Mouse (Mus musculus) monocyte, adult 2 months (primary cell): Measurements from ENCODE around the gene Mllt3.

Experiments
- DNase-seq, 2 experiments: peaks; one replicate each; pipeline ENCODE4 v3.0.0; 2022; ENCODE audit warnings: low spot score in 2 of 2, low read depth in 1 of 2

The Mllt3 gene

DNA sequence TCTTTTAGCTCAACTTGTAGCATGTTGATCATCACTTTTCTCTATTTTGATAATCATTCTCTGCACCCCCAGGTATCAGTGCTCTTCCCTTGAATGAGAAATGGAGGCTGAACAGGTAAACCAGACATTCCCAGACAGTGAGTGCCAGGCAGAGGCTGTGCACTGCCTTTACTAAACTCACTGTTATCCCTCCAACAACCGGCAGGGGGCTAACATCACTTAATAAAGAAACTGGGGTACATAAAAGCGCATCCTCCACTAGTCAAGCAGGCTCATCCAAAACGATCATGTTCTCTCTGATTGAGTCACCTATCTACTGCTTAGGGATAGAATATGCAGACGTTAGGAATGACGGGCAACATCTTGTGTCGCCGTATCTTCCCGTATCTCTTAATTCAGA is 244.5 kb downstream of the Mllt3 start:
- DNase-seq = no peak

GRCm38 (mm10) chr4:87785132-87786074 is 247.8 kb downstream of the Mllt3 start:
- no peak for DNase-seq

- DNase-seq = no peak
These were observed 249.4 kb downstream of the Mllt3 start for GRCm38 (mm10) chr4:87783809-87784208.

DNA sequence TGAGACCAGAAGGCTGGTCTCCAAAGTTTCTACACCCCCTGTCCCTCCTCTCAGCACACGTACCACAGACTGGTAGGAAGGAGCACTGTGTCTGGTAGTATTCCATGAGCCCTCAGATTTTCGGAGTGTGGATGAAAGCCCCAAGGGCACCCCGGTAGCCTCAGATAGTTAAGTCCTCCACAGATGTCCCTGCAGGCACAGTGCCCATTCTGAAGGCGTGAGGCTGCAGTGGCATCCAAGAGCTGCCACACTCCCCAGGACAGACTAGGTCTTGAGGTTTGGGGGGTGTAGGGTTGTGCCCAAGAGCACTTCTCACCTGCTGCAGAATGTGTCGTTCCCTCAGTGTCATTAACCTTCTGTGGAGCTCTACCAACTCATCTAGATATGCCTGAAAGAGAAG is 251.2 kb downstream of the Mllt3 start:
- DNase-seq = no peak

- no peak for DNase-seq
These were observed 257.4 kb downstream of the Mllt3 start for GRCm38 (mm10) chr4:87775721-87776120.

- DNase-seq = no peak
These were observed 258.6 kb downstream of the Mllt3 start for GRCm38 (mm10) chr4:87774515-87774914.

GRCm38 (mm10) chr4:87767711-87768561 is 265.2 kb downstream of the Mllt3 start:
- DNase-seq = no peak

DNA sequence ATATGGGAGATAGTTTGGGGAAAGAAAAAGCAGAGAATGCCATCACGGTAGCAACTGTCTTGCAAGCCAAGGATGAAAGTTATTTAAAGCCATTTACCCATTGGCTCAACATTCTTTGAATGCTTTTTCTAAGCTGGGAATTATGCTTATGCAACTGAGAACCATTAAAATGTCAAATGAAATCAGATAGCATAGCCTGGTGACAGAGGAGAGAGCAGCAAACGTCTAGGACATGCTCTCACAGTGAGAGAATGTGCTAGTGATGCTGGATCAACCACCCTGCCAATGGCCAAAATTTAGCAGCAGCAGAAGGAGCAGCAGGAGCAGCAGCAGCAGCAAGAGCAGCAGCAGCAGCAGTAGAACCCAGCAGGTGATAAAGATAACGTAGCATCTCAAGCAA is 267.4 kb downstream of the Mllt3 start:
- no peak for DNase-seq

DNA sequence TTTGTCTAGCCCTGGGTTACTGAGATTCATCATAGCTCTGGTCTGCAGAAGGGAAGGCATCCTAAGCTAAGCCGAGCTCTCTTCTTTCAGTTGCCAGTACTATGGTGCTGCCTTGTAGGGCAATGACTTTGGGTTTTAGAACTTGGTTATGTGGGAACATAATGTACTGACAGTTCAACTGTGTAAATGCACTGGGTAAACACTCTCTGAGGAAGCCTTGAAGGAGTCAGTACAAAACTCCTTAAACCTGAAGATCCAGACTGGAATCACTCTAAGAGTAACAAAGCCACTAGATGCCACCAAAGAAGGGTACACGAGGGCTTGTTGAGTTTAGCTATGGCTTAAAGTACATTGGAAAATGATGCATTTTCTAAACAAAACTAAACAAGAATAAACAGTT is 272.1 kb downstream of the Mllt3 start:
- DNase-seq = no peak

GRCm38 (mm10) chr4:87760297-87760696 is 272.9 kb downstream of the Mllt3 start:
- no peak for DNase-seq

- no peak for DNase-seq
These were observed 273.5 kb downstream of the Mllt3 start for GRCm38 (mm10) chr4:87759625-87760024.

DNA sequence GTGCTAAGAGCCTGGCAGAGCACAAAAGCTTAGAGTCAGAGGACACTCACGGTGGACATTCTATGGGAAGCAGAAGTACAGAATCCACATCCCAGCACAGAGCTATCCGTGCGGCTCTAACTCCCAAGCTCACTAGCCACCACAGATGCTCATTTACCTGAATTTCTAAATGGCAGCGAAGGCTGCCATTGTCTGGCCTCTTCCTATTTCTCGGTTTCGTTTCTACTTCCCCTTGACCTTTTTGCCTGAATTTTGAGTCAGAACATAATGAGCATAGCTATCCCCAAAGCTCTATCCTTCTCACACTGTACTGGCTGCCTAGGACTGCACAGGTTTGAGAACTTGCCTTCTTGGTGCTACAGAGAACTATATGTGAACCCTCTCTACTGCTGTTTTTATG is 274.1 kb downstream of the Mllt3 start:
- DNase-seq = no peak

DNA sequence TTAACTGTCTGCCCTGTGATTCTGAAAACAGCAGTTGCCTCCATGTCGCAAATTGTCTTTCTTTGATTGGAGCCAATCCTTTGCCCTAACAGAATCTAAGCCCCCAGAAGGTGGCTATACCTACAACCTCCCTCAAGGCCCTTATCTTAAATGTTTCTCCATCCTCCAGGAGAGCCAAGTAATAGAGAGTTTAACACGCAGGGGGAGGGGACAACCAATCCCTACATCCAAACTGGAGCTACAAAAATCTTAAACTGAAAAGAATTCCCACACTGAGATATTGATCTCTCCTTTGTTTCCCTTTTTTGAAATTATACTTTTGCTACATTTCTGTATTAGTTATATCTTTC is 281.7 kb downstream of the Mllt3 start:
- DNase-seq = no peak

DNA sequence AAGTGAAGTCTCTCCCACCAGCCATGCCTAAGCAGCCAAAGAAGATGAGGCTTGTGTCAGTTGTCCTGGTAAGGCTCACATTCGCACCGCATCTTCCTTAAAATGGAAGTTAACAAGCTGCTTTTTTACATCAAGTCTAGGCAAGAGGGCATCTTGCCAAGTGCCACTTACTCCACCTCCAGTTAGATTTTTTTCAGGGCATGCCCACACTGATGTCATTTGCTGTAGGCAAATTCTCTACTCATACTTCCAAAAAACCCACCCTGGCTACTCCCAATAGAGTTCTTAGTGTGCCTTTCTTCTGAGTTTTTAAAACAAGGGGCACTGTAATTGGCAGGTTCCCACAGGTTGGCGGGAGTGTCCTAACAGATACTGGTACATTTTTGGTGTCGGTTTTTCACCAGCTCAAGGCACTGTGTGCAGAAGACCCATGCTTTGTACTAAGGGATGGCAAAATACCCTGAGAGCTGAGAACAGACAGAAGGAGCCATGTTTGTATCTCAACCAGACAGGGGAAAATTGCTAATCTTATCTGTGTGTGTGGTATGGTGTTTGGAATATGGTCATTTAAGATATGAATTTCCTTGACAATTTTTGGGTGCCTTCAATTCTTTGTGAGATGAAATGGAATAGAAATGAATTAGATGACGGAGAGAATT is 282.2 kb downstream of the Mllt3 start:
- no peak for DNase-seq

DNA sequence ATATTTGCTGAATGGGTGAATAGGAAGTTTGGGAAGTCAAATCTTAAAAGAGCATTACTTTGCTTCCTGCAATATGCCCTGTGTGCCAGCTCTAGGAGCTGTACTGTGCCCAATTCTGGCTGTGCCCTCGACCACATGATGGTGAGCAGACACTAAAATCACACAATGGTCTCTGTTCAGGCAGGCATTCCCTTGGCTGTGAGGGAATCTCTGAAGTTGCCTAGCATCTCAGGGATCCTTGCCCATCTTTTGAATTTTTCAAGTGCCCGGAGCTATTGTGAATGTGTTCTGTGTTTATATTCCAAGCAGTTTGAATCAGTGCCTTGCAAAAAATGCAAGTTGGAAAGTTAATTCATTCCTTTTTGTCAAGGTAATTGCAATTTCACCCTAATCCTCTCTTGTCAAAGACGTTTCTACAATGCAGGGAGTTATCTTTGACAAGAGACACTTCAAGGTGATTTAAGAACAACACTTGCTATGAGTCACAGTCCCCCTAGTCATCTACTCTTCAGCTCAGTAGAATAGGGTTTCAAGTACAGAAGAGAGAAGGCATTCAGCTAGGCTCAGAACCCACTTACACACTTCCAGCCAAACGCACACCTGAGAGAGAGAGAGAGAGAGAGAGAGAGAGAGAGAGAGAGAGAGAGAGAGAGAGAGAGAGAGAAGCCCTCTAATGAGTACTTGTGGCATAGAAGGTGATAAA is 283.5 kb downstream of the Mllt3 start:
- DNase-seq = no peak

DNA sequence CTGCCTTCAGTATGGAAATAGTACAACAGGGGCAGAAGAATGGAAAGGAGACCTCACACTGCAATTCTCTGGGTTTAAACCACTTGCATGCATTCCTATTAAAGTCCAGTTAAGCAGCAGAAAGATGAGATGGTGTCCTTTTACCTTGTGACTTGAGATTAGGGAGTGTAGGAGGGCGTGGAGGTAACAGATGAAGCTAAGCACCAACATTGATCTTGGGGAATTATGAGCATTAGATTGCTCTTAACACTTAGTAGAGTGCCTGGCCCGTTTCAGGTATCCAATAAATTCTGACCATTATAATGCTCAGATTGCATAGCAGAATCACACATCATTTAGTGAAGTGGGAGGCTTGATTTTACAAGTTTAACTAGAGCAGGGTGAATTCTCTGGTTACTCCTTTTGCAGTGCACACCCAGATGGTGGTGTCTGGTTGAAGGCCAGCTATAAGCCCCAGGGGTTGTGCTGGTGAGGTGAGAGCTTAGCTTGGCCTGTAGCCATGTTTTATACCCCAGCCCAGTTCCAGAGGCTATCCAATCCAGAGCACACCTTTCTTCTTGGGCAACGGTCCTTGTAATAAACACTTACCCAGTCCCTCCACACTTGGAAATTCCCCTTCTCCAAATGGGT is 288.0 kb downstream of the Mllt3 start:
- DNase-seq = no peak

DNA sequence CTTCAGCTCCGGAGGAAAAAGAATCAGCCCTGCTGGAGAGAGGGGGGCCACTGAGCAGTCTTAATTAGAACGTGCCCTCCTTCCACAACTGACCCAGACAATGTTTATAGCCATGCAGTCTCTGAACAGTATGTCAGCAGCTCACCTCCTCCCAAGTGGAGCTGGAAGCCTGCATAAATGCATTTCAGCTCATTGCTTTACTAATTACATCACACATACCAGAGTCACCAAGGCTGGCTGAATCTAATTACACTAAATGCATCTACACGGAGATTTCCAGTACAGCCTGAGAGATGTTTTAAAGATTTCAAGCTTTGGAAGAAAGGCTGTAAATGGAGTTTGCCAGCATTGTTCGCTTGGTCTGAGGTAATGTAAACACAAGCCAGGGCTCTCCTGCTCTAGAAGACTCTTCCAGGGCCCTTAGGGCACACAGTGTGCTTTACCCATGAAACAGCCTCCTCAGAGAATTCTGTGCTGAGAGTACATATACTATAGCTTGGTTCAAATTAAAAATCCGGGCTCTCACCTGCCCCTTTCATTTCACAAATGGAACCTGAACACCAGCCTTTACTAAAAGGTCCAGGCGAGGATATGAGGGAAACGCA is 293.5 kb downstream of the Mllt3 start:
- no peak for DNase-seq

- DNase-seq = no peak
These were observed 294.1 kb downstream of the Mllt3 start for GRCm38 (mm10) chr4:87739104-87739503.

DNA sequence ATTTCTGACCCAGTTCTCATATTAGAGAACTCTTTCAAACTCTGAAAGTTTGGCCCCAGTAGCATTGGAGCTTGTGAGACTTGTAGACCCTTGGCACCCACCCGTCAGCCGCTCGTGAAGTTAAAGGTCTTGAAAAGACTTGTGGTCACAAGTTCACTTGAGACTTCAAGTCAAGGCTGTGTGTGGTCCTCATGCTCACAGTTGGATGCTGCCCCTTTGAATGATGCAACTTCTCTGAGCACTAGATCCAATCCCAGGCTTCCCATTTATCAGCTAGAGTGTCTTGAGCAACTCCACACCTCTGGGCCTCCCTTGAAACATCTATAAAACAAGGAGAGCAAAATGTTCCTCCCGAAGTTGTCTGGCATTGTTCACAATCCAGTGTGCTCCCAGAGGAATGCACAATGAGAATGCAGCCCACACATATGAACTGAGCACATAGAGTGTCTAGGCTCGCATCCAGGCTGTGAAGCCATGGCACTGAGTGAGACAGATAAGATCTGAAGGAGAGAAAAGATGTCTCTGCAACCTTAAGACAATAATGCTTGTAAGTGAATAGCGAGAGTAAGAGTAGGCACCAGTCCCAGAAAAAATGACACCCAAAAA is 295.9 kb downstream of the Mllt3 start:
- no peak for DNase-seq

DNA sequence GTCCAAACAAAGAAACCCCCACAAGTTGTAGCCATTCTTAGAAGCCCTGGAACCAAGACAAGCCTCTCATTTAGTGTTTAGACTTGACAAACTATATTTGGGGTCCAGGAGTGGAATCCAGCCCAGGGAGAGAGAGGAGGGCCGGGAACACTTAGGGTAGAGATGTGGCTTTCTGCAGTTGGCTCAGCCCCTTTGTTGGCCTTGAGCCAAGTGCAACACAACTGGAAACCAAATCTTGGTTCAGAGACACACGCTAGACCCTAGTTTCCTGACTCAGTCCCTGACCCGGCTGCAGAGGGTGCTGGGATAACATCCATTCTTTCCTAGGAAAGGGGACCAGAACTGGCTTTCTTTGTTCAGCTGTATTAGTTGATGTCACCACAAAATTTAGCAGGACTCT is 296.4 kb downstream of the Mllt3 start:
- no peak for DNase-seq
